Mouse (Mus musculus) heart, postnatal 0 days (tissue): ENCODE measurements around the gene Eef1g.

Source experiments
- CTCF ChIP-seq: IDR thresholded peaks from 2 replicates; pipeline ENCODE4 v1.5.1; 2016; ENCODE audit warnings: antibody characterized with exemption, control low read depth, low read depth
- EP300 ChIP-seq: IDR thresholded peaks from 2 replicates; pipeline ENCODE4 v1.6.1; 2016; ENCODE audit warnings: antibody characterized with exemption, low read depth

DNA sequence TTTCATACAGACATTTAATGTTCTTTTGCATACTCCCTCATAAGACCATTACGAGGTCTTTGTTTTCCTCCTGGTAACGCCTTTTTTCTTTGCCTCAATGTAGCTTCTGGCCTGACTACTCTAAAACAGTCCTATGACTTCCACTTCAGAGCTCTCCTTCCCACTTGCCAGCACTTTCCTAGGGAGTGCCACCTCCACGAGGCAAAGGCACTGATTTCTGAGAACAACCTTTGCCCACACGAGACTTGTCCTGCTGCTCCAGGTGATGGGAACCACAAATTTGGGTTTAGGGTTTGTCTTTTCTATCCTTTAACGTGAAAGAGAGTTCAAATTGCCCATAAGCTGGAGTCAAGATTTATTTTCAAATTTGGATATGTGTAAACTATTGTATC is 647 bp upstream of the Eef1g start:
- TF ChIP-seq CTCF (no peak), EP300 (no peak)
